Mouse (Mus musculus) v-Abl transformed pro-B cells (cell line): ENCODE data around the gene Drc1.

Experiments
- in situ Hi-C, 2 experiments: fragments of 400-800 bp; cut with MboI; formaldehyde crosslinking; loops; one replicate each; pipeline ENCODE4 v1.15.1; 2025; ENCODE audit not compliant: unreplicated experiment in 2 of 2

The Drc1 gene

DNA sequence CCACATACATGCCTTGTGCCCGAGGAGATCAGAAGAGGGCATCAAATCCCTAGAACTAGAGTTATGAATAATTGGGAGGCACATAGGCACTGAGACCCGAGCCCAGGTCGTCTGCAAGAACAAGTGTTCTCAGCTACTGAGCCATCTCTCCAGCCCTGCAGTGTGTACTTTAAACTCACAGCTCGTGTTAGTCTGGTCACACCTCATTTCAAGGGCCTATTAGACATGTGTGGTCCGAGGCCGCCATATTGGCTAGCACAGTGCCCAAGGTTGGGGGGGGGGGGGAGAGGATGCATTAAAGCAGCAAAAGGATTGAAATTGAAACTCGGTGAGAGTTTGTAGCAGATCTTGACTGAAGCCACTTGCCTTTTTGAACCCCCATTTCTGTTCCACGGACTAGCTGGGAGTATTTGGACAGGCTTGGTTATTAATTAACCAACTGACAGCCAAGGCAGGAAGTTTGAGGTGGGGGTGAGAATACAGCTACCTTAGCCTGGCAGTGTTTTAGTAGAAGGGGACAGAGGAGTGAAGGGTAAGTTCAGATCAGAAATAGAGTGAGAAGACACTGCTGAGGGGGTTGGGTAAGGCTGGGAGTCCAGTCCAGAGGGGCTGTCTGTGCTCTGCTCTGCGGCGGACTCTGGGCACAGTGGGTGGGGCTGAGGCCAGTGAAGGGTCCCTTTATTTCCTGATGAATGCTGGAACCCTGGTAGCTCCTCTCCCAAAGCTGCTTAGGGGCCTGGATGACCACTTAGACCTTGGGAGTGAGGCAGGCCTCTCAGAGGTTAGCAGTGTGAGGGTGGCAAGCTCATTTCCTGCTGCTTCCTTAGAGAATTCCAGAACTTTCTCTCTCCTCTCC, 5.0 kb downstream of the Drc1 start:
- in situ Hi-C loops = no loop called here

DNA sequence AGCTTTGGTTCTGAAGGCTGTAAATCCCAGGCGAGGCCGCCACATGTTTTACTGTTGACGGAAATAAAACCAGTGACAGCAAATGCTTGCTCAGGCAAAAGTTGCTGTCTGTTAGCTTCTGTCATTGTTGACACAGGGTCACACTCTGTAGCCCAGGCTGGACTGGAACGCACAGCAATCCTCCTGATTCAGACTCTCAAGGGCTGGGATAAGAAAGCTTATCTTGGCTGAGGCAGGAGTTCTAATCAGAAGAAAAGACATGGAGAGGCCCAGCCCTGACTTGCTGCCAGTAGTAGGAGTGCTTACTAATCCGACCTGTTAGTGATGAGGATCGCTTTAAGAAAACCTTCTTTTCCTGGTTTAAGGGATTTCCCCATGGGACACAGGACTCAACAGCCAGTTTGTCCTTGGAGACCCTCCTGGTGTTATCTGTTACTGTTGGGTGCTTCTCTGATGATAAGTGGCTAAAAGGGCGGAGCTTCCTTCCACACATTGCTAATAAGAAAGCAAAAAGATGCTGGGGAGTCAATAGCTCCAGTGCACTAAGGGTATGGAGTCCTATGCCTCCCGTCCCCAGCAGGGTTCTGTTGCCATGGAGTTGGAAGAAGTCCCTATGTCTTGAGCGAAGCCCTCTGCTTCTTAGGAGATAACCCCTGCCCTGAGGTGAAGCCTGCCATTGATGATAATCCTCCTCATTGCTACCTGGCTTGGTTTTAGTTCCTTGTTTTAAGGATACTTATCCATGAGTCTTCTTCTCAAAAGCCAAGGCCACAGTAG, 6.1 kb downstream of the Drc1 start:
- in situ Hi-C loops = no loop called here

DNA sequence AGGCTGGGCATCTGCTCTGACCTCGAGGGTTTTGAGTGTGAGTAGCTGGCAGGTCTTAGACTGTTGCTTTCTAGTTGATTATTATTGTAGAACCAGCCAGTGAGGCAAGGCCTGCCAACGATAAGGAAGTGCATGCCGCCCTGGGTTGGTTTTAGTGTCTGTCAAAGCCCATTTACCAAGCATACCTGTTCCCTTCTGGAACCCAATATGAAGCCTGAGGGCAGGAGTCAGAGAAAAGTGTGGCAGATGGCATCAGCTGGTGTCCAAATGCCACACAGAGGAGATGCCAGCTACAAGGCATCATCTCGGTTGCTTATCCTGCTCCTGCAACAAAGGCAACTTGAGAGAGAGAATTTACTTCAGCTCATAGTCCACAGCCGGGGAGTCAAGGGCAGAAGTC, 59.6 kb downstream of the Drc1 start:
- in situ Hi-C loops = no loop called here

DNA sequence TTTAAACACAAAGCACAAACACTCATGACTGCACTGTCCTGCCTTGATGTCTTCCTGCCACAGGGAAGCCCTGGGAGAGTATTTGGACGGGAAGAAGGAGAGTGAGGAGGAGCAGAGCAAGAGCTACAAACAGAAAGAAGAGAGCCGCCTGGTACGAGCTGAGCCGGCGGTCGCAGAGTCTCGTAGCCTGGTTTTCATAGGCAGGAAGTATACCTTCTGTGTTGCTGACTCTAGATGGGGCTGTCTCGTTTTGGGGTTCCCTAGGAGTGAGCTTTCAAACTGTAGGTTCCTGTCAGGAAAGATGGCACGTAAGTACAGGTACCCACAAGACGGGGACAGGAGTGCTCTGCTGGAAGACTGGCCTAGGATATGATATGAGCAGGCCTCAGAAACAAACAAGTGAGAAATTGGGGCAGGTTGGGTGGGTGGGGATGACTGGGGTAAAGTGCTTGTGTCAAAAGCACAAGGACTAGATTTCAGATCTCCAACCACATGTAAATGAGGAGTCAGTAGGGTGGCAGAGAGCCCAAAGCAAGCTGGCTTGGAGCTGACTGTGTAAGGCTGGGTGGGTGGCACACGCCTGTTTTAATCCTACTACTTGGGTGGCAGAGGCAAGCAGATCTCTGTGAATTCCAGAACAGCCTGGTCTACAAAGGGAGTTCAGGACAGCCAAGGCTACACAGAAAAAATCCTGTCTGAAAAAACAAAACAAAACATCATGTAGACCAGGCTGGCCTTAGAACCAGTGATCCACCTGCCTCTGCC, 60.6 kb downstream of the Drc1 start:
- in situ Hi-C loops = no loop called here

DNA sequence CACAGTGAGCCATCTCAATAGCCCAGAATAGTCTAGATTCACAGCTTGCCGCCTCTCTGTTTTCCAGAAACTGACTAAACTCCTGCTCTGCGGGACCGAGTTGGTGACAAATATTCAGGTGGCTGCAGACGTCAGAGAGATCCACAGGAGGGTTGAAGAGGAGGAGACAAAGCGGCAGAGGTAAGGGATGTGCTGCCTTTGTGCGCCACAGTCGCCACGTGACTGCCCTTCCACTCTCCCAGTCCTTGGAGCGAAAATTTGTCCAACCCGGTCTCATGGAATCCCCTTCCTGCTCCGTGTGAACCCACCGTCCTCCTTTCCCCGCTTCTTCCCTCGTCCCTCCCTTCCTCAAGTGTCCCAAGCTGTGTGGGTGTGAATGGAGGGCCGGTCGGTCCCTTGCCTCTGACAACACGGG, 61.4 kb downstream of the Drc1 start:
- in situ Hi-C loops = no loop called here

DNA sequence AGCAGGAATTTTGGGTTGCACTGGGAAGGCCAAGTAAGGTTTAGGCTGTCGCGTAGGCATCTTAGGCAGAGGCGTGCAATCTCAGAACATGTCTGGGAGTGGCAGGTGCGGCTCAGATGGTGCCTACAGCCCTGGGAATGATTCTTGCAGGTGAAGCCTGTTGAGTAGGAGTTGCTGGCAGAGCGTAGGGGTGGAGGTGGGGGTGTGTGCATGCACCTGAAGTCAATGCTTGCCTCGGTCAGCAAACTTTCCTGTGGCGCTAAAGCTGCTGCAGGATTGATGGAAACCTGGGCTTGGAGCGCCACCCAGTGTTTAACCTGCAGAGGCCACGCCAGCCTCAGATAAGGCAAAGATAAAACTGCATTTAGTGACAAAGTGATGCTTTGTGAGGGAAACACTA, 61.9 kb downstream of the Drc1 start:
- in situ Hi-C loops = no loop called here

DNA sequence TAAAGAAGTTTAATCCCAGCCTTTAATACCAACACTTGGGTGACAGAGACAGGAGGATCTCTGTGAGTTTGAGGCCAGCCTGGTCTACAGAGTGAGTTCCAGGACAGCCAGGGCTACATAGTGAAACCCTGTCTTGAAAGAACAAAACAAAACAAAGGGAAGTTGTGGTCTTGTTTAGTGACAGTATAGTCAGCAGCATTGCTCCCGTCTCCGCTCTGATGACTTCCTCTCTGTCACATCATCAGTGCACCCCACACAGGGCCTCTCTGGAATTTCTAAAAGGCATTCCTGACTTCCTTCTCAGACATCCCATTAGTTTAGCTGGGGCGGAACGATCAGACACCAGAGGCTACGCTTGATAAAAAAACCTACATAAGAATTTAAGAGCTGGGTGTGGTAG, 62.7 kb downstream of the Drc1 start:
- in situ Hi-C loops = no loop called here

DNA sequence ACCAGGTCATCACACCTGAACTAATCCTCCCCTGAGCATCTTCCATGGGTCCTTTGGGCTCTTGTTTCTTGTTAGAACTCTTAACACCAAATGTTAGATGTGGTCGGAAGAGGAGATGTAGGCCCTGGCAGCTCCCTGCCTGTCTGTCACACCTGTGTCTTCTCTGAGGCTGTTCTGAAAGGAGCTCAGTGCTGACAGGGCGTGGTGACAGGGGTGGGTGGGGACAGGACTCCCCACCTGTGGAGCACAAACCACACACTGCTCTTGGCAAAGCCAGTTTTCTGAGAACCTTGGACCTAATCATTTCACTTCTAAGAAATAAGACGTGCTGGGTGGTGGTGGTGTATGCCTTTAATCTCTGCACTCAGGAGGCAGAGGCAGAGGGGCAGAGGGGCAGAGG, 72.4 kb downstream of the Drc1 start:
- in situ Hi-C loops = no loop called here

DNA sequence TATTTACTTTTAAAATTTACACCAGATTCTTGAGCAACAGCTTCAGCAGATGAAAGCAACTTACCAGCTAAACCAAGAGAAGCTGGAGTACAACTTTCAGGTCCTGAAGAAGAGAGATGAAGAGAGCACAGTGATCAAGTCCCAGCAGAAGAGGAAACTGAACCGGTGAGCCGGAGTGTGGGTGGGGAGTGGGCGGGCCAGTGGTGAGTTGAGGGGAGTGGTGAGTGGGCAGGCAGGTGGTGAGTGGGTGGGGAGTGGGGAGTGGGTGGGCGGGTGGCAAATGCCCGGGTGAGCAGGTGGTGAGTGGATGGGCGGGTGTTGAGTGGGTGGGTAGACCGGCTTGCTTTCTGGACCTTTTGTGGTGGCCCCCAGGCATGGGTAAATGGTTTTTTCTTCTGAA, 73.9 kb downstream of the Drc1 start:
- in situ Hi-C loops = no loop called here

DNA sequence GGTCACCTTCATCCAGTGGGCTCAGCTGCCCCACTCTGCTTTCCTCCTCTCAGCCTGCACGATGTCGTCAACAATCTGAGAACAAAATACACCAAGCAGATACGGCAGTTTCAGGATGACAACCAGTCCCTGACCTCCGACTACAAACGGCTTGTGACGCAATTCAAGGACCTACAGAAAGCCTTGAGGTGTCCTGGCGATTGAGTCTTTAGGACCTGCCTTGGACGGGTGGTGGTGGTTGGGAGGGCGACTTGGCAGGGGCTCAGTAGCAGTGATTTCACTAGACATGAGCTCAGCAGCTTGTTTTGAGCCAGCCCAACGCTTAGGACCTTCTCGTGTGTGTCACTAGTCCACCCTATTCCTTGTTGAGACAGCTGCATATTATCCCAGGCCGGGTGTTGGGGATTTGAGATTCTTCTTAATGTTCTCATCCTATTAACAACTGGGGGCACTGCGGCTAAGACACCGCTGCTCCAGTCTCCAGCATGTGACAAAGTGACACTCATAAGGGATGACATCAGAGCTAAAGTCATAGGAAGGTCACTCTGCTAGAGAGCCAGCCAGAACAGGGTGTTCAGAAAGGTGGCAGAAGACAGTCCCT, 74.5 kb downstream of the Drc1 start:
- in situ Hi-C loops = no loop called here

DNA sequence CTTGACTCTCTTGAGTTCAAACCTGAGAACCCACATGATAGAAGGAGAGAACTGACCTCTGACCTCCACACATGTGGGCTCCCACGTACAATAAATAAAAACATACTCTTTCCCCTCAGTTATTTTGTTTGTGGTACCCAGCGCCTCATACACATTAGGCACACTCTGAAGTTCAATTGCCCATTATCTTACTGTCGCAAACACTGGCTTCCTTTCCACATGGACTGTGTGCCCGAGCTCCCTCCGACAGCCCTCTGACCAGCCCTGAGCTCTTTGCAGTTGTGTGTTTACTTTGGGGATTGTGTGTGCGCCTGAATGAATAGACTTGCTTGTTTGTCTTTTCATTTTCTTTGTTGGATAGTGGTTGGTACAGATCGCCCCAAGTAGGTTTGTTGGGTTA, 75.5 kb downstream of the Drc1 start:
- in situ Hi-C loops = no loop called here

DNA sequence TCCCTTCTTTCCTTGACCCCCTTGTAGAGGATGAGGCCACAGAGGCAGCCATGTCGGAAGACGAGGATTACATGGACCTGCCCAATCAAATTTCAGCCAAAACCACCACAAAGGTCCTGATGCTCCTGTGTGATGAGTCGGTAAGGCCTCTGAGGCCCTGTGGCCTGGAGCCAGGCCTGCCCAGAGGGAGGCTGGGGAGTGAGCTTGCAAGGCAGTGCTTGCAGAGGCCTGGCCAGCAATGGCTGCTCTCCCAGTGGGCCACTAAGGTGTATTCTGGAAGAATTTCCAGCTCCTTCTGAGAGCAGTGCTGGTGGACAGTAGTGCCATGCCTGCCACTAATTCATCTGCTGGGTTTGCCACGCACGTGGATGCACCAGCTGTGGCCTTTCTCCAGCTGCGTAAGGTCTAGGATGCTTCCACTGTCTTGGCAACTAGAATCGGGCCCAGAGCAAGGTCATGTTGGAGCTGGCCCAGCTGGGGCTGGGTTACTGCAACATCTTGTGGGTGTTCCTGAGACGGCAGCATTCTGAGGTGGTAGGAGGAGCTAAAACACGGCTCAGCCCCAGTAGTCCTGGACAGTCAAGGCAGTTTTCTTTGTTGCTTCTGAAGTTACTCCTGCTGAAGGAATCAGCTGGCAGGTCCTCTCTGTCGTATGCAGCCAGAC, 77.4 kb downstream of the Drc1 start:
- in situ Hi-C loops = no loop called here

DNA sequence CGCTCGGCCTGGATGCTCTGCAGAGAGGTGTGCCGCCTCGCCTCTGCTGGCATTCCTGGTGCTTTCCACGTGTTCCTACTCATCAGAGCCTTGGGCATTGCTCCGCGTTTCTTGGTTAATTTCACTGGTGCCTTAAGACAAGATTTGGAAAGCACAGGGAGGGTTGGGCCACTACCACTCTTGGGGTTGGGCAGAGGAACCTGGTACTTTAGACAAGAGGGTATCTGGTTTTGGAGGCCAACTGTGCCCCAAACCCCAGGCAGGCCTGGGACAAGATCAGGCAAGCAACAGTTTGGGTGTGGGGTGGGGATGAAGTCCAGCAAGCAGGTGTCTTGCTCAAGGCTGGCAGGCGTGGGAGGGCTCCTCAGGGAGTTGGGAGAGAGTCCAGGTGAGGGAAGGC, 86.2 kb downstream of the Drc1 start:
- in situ Hi-C loops = no loop called here

DNA sequence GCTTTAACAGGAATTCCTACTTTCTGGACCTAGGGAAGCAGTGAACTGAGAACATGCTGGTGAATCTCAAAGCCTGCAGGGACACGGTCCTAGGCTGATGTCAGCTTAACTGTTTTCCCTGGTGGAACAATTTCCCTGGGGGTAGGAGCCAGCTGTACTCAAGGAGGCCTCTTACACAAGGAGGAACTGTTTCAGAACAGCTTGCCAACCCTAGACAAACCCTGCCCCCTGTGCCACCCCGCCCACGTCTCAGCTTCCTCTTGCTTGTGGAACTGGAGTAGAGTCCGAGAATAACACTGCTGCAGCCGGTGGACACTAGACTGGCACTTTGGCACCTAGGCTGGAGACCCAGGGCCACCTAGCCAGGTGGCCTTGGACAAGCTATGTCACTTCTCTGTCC, 88.2 kb downstream of the Drc1 start:
- in situ Hi-C loops = no loop called here

DNA sequence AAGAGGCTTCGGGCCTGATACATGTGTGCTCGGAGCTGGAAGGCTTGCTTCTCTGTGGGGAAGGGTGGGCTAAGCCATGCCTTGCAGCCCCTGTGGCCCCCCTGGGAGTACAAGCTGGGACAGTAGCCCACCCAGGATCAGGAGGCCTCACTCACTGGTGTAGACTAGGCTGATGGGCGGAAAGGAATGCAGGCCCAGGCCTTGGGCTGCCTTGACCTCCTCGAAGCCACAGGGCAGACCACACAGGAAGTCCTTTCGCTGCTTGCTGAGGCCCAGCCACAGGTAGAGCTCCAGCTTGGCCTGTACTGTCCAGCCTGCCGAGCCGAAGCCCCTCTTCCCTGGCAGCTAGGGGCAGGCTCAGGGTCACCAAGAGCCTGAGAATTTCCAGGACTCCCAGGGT, 101.7 kb downstream of the Drc1 start:
- in situ Hi-C loops = no loop called here

DNA sequence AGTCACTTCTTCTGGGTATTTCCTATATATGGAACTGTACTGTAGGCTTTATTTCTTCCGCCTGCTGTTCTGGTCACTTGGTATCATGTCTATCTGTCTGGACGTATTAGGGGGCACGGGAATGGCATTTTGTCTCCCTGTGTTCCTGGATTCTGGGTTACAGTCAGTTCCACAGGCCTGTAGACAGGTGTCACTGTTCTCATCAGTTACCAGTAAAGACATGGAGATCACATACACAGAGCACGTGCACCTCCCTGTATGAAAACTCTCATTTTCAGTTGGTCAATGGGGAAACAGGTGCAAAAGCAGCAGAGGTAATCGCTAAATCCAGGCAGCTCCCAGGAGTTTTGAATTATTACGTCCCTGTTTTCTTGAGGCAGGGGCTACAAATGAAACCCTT, 106.5 kb downstream of the Drc1 start:
- in situ Hi-C loops = no loop called here

DNA sequence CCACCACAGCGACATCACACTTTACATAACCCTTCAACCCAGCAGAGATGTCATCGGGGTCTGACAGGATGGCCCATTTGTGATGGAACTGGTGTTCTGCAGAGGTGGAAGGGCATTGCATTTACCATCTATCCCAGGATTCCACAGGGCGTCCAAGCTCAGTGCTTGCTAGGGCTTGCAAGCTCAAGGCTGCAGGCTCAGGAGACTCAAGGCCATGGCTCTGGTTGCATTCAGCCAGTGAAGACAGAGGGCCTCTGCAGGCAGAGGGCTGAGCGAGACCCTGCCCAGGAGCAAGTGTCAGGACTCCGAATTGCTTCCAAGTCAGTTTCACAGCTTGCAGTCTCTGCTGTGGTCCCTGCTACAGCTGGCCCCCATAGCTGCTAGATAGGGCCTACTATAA, 108.6 kb downstream of the Drc1 start:
- in situ Hi-C loops = loop anchor here (10.0 kb wide), 2 partner anchors 95 to 245 kb away; no protein-coding TSS in a partner anchor

DNA sequence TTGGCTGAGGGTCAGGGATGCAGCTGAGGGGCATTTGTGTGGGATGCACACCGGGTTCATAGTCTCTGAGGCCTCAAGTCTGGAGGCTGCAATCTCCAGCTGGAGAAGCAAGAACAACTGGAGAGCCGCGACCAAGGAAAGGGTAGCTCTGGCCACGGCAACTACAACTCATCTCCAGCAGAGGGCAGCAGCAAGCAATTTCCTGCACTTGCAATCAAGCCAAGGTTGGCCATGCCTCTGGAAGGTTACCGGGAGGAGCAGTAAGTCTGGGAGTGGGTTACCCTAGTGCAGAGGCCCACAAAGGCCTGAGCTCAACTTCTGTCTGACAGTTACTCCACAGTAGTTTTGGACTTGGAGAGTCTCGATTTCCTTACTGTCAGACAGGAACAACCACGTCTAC, 110.3 kb downstream of the Drc1 start:
- in situ Hi-C loops = loop anchor here (10.0 kb wide), 2 partner anchors 93 to 243 kb away; no protein-coding TSS in a partner anchor

DNA sequence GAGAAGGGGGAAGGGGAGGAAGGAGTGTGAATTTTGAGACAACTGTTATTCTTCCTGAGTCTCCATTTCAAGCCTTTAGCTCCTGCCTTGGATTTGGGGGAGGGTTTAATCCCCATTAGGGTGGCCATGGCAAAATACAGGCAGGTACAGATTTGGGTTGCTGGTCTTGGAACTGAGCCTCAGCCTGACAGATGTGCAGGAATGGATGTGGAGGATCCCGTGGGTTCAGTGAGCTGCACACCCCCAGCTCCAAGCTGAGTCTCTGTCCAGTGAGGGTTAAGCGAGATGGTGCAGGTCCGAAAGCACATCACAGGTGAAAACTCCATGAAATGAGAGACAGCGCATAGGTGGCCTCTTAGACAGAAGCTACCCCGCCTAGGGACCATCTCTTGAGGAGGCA, 119.3 kb downstream of the Drc1 start:
- in situ Hi-C loops = no loop called here

DNA sequence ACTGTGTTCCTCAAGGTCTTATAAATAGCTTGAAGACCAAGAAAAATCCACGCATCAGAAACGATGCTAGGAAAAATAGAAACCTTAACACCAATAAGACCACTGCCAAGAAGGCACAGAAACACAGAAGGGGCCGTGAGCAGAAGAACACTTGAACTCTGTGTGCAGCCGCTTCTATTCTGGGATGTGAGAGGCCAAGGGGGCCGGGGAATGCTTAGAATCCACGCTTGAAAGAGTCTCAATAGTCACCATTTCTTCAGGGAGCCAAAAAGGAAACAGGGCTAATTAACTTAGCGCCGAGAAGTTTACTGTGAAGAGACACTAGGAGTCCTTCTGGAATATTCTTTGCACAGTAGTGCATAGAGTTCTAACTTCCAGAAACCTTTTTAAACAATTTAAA, 120.0 kb downstream of the Drc1 start:
- in situ Hi-C loops = no loop called here
